Comparison of ENCODE assay signal across 26 mouse cellular contexts in genomic region chr9:66038581-66038980, GRCm38 (mm10).
"Had no signal": no experiment of that assay in that cellular context is flagged by ENCODE, and none has a peak within 500 bp of the region (broad histone marks: within the 10 kb centered on the region; RNA-seq: fewer than 3 reads in every experiment).

No protein-coding gene starts in this region.

- H3K27me3 ChIP-seq: embryonic facial prominence, embryonic 12.5 days; embryonic facial prominence, embryonic 13.5 days; embryonic facial prominence, embryonic 15.5 days; forebrain, embryonic 12.5 days; forebrain, embryonic 13.5 days; forebrain, embryonic 15.5 days had no signal

- H3K27ac ChIP-seq: embryonic facial prominence, embryonic 10.5 days; embryonic facial prominence, embryonic 12.5 days; embryonic facial prominence, embryonic 13.5 days; embryonic facial prominence, embryonic 15.5 days; forebrain, embryonic 10.5 days; forebrain, embryonic 12.5 days; forebrain, embryonic 13.5 days; forebrain, embryonic 15.5 days; gastrocnemius, adult 2 months; heart, adult 2 months had no signal

- H3K4me1 ChIP-seq: embryonic facial prominence, embryonic 10.5 days; embryonic facial prominence, embryonic 12.5 days; embryonic facial prominence, embryonic 13.5 days; embryonic facial prominence, embryonic 15.5 days; forebrain, embryonic 10.5 days; forebrain, embryonic 12.5 days; forebrain, embryonic 13.5 days; forebrain, embryonic 15.5 days had no signal

- H3K9me3 ChIP-seq: embryonic facial prominence, embryonic 10.5 days; embryonic facial prominence, embryonic 12.5 days; embryonic facial prominence, embryonic 13.5 days; embryonic facial prominence, embryonic 15.5 days; forebrain, embryonic 10.5 days; forebrain, embryonic 12.5 days; forebrain, embryonic 13.5 days; forebrain, embryonic 15.5 days had no signal

- H3K4me3 ChIP-seq: embryonic facial prominence, embryonic 10.5 days; embryonic facial prominence, embryonic 12.5 days; embryonic facial prominence, embryonic 13.5 days; embryonic facial prominence, embryonic 15.5 days; erythroblast, embryonic 14.5 days; forebrain, embryonic 10.5 days; forebrain, embryonic 12.5 days; forebrain, embryonic 13.5 days; forebrain, embryonic 15.5 days; gastrocnemius, adult 2 months; heart, adult 2 months had no signal

- DNase-seq: cerebellum, adult 18-20 months; cerebellum, adult 2 months; cerebellum, adult 8-10 months; cerebellum, adult 9-10 months; cerebellum, adult 9-11 months; cerebellum, postnatal 10 days; cerebellum, postnatal 14 days; cerebellum, postnatal 25 days; cerebellum, postnatal 36 days; embryo, embryonic 11 days; forebrain, postnatal 0 days; gastrocnemius, adult 2 months; gastrocnemius, postnatal 10 days; gastrocnemius, postnatal 14 days; gastrocnemius, postnatal 25 days; gastrocnemius, postnatal 36 days; heart, adult 2 months had no signal
